Mouse (Mus musculus) testis, adult 2 months (tissue): ENCODE data around the gene Samd11. TPM values are rescaled to one million over a fixed set of nuclear protein-coding genes. Genes with fewer than 3 reads are reported as not detected.

Source experiments
- H3K27ac ChIP-seq: fragments of 200-500 bp; 2 replicates; pipeline ENCODE4 v1.5.1; 2012; ENCODE audit warnings: low read depth, low read length; ENCODE audit not compliant: control insufficient read depth, insufficient read depth
- H3K27me3 ChIP-seq: fragments of 200-500 bp; 2 replicates; pipeline ENCODE4 v1.6.1; 2012; ENCODE audit warnings: mild to moderate bottlenecking, low read length, moderate library complexity; ENCODE audit not compliant: control insufficient read depth, insufficient read depth
- H3K36me3 ChIP-seq: fragments of 200-500 bp; 2 replicates; pipeline ENCODE4 v1.6.1; 2012; ENCODE audit warnings: mild to moderate bottlenecking, low read length; ENCODE audit not compliant: control insufficient read depth, insufficient read depth
- H3K4me1 ChIP-seq: fragments of 200-500 bp; 2 replicates; pipeline ENCODE4 v1.6.1; 2012; ENCODE audit warnings: low read length; ENCODE audit not compliant: control insufficient read depth, insufficient read depth
- H3K4me3 ChIP-seq: fragments of 200-500 bp; 2 replicates; pipeline ENCODE4 v1.5.1; 2012; ENCODE audit warnings: low read depth, mild to moderate bottlenecking, low read length, moderate library complexity, mixed read lengths; ENCODE audit not compliant: control insufficient read depth
- CTCF ChIP-seq: fragments of 200-500 bp; IDR thresholded peaks from 2 replicates; pipeline ENCODE4 v1.5.1; 2012; ENCODE audit warnings: low read depth, mild to moderate bottlenecking, inconsistent platforms, low read length, moderate library complexity; ENCODE audit not compliant: control insufficient read depth, insufficient read depth, insufficient replicate concordance
- POLR2A ChIP-seq: fragments of 200-500 bp; IDR thresholded peaks from 2 replicates; pipeline ENCODE4 v1.6.1; 2012; ENCODE audit warnings: low read depth, mild to moderate bottlenecking, inconsistent platforms, low read length, moderate library complexity; ENCODE audit not compliant: control insufficient read depth
- polyA plus RNA-seq: library from polyadenylated mRNA; depleted of rRNA; stranded (reverse); fragments of >200 nt; gene quantifications from 2 replicates; pipeline ENCODE4 v1.2.3, GENCODE M21; 2012

Gene Samd11
- polyA plus RNA-seq, 1 experiment = 4.7 TPM

GRCm38 (mm10) chr4:156236651-156237447 is 18.6 kb downstream of the Samd11 start:
- Histone ChIP-seq H3K36me3 (no peaks in the 10 kb centered on the region), H3K27me3 (no peaks in the 10 kb centered on the region), H3K4me1 (peaks cover 10% of the 10 kb centered on the region), H3K4me3 (no peak overlapping the region), H3K27ac (no peak overlapping the region)
- no peak for TF ChIP-seq CTCF
- TF ChIP-seq POLR2A = no peak

DNA sequence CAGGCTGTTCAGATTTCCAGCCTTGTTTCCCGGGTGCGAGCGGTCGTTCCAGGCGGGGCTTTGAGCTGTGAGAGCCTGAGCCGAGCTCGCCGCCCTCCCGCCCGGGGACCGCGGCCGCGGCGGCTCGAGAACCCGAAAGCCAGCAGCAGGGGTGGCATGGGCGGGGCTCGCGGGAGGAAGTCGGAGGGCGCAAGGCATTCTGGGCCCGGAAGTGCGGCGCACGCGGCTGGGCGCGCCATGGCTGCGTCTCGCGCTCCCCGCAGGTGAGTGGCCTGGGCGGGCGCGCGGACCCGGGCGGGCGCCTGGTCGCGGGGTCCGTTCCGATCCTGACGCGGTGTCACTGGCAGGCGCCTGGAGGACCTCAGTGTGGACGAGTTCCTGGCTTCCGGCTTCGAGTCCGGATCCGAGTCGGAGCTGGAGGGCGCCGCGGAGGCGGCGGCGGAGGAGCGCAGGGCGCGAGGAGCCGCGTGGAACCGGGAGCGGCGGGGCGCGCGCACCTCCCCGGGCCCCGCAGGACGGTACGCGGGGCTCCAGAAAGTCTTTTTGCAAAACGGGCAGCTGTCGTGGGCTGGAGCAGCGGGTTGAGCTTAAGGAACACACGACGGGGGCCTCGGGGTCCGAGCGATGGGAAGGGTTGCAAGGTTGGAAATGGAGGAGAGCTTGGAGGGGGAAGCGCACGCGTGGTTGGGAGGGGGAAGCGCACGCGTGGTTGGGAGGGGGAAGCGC is 19.5 kb downstream of the Samd11 start, which contains the start of gene Noc2l:
TSS of gene Noc2l (plus strand) at position 203 of the 726 bp plus-strand sequence.
- TF ChIP-seq POLR2A (peak; percentile 63), CTCF (no peak)
- Histone ChIP-seq H3K4me3 (peak within 1 kb of the TSS; percentile 92), H3K27ac (no peak within 1 kb of the TSS), H3K36me3 (no peaks in the 10 kb centered on the region), H3K27me3 (no peaks in the 10 kb centered on the region), H3K4me1 (peaks cover 10% of the 10 kb centered on the region)

DNA sequence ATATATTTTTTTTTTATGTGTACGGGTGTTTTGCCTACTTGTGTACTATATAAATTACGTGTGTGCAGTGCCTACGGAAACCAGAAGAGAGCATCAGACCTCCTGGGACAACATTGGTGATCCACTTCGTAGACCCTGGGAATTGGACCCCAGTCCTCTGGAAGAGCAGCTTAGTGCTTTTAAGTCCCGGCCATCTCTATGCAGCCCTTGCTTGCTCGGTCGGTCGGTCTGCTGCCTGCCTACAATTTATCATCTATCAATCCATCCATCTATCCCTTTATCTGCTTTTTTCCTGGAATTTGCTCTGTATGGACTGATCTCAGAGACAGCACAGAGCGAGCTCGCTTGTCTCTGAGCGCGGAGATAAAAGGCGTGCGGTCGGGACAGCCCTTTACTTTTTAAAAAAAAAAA is 20.1 kb downstream of the Samd11 start:
- no peak for TF ChIP-seq CTCF
- no peak for TF ChIP-seq POLR2A
- no peak overlapping the region for H3K27ac ChIP-seq
- peaks cover 10% of the 10 kb centered on the region for H3K4me1 ChIP-seq
- no peaks in the 10 kb centered on the region for H3K36me3 ChIP-seq
- H3K4me3 ChIP-seq = peak overlapping the region; percentile 59
- no peaks in the 10 kb centered on the region for H3K27me3 ChIP-seq

DNA sequence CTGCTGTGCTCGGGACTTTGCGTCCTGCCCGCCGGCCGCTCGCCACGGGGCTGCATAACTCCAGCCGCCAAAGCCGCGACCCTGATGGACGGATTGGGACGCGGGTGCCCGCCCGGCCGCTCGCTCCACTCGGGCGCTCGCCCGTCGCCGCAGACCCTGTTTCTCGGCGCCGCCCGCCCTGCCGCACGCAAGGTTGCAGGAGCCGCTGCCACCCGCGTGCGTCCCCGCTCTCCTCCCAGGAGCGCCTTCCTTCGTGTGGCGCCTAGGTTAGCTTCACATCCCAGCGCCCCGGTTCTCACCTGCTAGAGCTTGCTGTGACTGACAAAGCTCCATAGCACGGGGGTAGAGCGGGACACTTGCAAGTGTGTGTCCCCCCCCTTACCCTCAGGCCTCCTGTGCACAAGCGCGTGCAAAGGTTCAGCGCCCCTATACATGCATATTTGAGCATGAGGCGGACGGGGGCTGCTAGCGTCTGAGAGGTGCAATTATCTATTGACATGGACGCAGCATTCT is 20.7 kb downstream of the Samd11 start, which contains the start of gene Plekhn1:
TSS of gene Plekhn1 (minus strand) at position 157 of the 513 bp plus-strand sequence.
- TF ChIP-seq POLR2A (no peak), CTCF (no peak)
- Histone ChIP-seq H3K27ac (no peak within 1 kb of the TSS), H3K36me3 (no peaks in the 10 kb centered on the region)

GRCm38 (mm10) chr4:156234021-156234501 is 21.4 kb downstream of the Samd11 start:
- Histone ChIP-seq H3K27ac (no peak overlapping the region), H3K4me1 (peaks cover 10% of the 10 kb centered on the region), H3K4me3 (peak overlapping the region; percentile 70), H3K36me3 (no peaks in the 10 kb centered on the region), H3K27me3 (no peaks in the 10 kb centered on the region)
- TF ChIP-seq POLR2A (no peak), CTCF (no peak)

More for the DNA sequence above, 20.7 kb downstream of the Samd11 start, which contains the start of gene Plekhn1:
- Histone ChIP-seq H3K27me3 (no peaks in the 10 kb centered on the region), H3K4me1 (peaks cover 10% of the 10 kb centered on the region), H3K4me3 (peak within 1 kb of the TSS; percentile 83)

- TF ChIP-seq CTCF (no peak), POLR2A (no peak)
- Histone ChIP-seq H3K4me1 (peaks cover 14% of the 10 kb centered on the region), H3K27me3 (no peaks in the 10 kb centered on the region), H3K27ac (peak overlapping the region; percentile 19), H3K36me3 (no peaks in the 10 kb centered on the region), H3K4me3 (peak overlapping the region; percentile 74)
Observed at GRCm38 (mm10) chr4:156228393-156229024, 26.9 kb downstream of the Samd11 start.
